Mouse (Mus musculus): ENCODE data around the gene Grcc10. TPM values are rescaled to one million over a fixed set of nuclear protein-coding genes. Genes with fewer than 3 reads are reported as not detected.

Grcc10 gene
- total RNA-seq, 2 experiments from 2014 or later, result 162 TPM

- no peak for DNase-seq (ENCODE audit: low spot score)
Observed at GRCm38 (mm10) chr6:124702102-124702783, 38.9 kb downstream of the Grcc10 start.

GRCm38 (mm10) chr6:124701338-124701737, 39.8 kb downstream of the Grcc10 start:
- DNase-seq (ENCODE audit: low spot score), result no peak

GRCm38 (mm10) chr6:124699962-124700610, 41.1 kb downstream of the Grcc10 start:
- peak; percentile 87 for DNase-seq (ENCODE audit: low spot score)

- DNase-seq (ENCODE audit: low spot score), result no peak
Observed at GRCm38 (mm10) chr6:124699366-124699765, 41.8 kb downstream of the Grcc10 start.

- DNase-seq (ENCODE audit: low spot score), result no peak
Observed at GRCm38 (mm10) chr6:124698751-124699150, 42.4 kb downstream of the Grcc10 start.

- no peak for DNase-seq (ENCODE audit: low spot score)
Observed at GRCm38 (mm10) chr6:124696441-124697150, 44.6 kb downstream of the Grcc10 start.

- peak; percentile 56 for DNase-seq (ENCODE audit: low spot score)
Observed at GRCm38 (mm10) chr6:124694166-124694955, 46.8 kb downstream of the Grcc10 start.

GRCm38 (mm10) chr6:124693243-124693981, 47.8 kb downstream of the Grcc10 start:
- DNase-seq (ENCODE audit: low spot score), result no peak

GRCm38 (mm10) chr6:124690517-124690916, 50.7 kb downstream of the Grcc10 start:
- DNase-seq (ENCODE audit: low spot score), result no peak

Small RNA genes lying within 50 kb of the gene (microRNA-seq; reads per million reads assigned to microRNA genes)
- gene Mir141 (not detected), gene Mir200c (18.4 reads per million, percentile 35 among the genes with 10 or more reads in this experiment)

Other genes starting within 250 kb of the Grcc10 start
- under 1 TPM; 0.50 to 0.57 TPM for gene C1rl, start 248.3 kb downstream of the Grcc10 start, total RNA-seq (2021)
- gene C1ra, start 229.0 kb downstream of the Grcc10 start, total RNA-seq (2021), result 10 to 100 TPM in 1 of 2 experiments, 1 to 10 TPM in 1; 8.4 to 10.8 TPM
- 10 to 100 TPM; 16.3 to 26.1 TPM for gene C1s1, start 199.0 kb downstream of the Grcc10 start, total RNA-seq (2021)
- gene C1rb, start 171.1 kb downstream of the Grcc10 start, total RNA-seq (2021), result 1 to 10 TPM in 1 of 2 experiments, under 1 TPM in 1; 0.84 to 1.4 TPM
- under 1 TPM; 0.48 to 0.76 TPM for gene C1s2, start 105.3 kb downstream of the Grcc10 start, total RNA-seq (2021)
- 10 to 100 TPM; 14.4 to 17.8 TPM for gene Lpcat3, start 78.3 kb downstream of the Grcc10 start, total RNA-seq (2021)
- gene Emg1, start 29.2 kb downstream of the Grcc10 start, total RNA-seq (2021), result 10 to 100 TPM; 58.4 to 60.4 TPM
- gene Phb2, start 29.0 kb downstream of the Grcc10 start, total RNA-seq (2021), result 100 to 1,000 TPM; 134 to 155 TPM
- 1 to 10 TPM in 1 of 2 experiments, under 1 TPM in 1; 0.90 to 1.1 TPM for gene Ptpn6, start 2.7 kb downstream of the Grcc10 start, total RNA-seq (2021)
- gene Gm45234, start 14.6 kb upstream of the Grcc10 start, total RNA-seq (2021), result not detected
- gene Atn1, start 15.2 kb upstream of the Grcc10 start, total RNA-seq (2021), result 10 to 100 TPM; 44.0 to 56.4 TPM
- gene Eno2, start 28.3 kb upstream of the Grcc10 start, total RNA-seq (2021), result 1 to 10 TPM in 1 of 2 experiments, under 1 TPM in 1; 0.87 to 1.2 TPM
- under 1 TPM in 1 of 2 experiments, not detected in 1; 0.31 TPM for gene Lrrc23, start 38.4 kb upstream of the Grcc10 start, total RNA-seq (2021)
- 1 to 10 TPM; 2.2 to 5.3 TPM for gene Spsb2, start 67.3 kb upstream of the Grcc10 start, total RNA-seq (2021)
- gene Tpi1, start 72.9 kb upstream of the Grcc10 start, total RNA-seq (2021), result 1,000 to 10,000 TPM; 2,056 to 2,236 TPM
- 10 to 100 TPM; 39.9 to 50.1 TPM for gene Usp5, start 88.1 kb upstream of the Grcc10 start, total RNA-seq (2021)
- under 1 TPM; 0.25 to 0.55 TPM for gene Cdca3, start 88.2 kb upstream of the Grcc10 start, total RNA-seq (2021)
- under 1 TPM; 0.57 to 0.71 TPM for gene Gnb3, start 98.9 kb upstream of the Grcc10 start, total RNA-seq (2021)
- gene P3h3, start 116.4 kb upstream of the Grcc10 start, total RNA-seq (2021), result 1 to 10 TPM; 3.5 to 4.9 TPM
- under 1 TPM; 0.09 to 0.21 TPM for gene Gpr162, start 122.6 kb upstream of the Grcc10 start, total RNA-seq (2021)
- under 1 TPM; 0.38 to 0.41 TPM for gene Cd4, start 146.8 kb upstream of the Grcc10 start, total RNA-seq (2021)
- under 1 TPM in 1 of 2 experiments, not detected in 1; 0.12 TPM for gene Lag3, start 170.3 kb upstream of the Grcc10 start, total RNA-seq (2021)
- gene Ptms, start 178.7 kb upstream of the Grcc10 start, total RNA-seq (2021), result 100 to 1,000 TPM in 1 of 2 experiments, 10 to 100 TPM in 1; 64.3 to 105 TPM
- gene Mlf2, start 190.0 kb upstream of the Grcc10 start, total RNA-seq (2021), result 100 to 1,000 TPM; 196 to 205 TPM
- gene Cops7a, start 224.2 kb upstream of the Grcc10 start, total RNA-seq (2021), result 100 to 1,000 TPM; 109 to 121 TPM